Mouse (Mus musculus) hindbrain, embryonic 10.5 days (tissue): Measurements from ENCODE around the gene Mgst2. TPM values are rescaled to one million over a fixed set of nuclear protein-coding genes. Genes with fewer than 3 reads are reported as not detected.

ENCODE experiments used
- DNase-seq: peaks from one replicate; pipeline ENCODE4 v3.0.0-alpha.2; 2017; ENCODE audit warnings: low spot score
- H3K27ac ChIP-seq: fragments of 300-500 bp; sonication (generic); 2 replicates; pipeline ENCODE4 v1.5.1; 2016; ENCODE audit warnings: mild to moderate bottlenecking, moderate library complexity
- H3K27me3 ChIP-seq: fragments of 300-500 bp; sonication (generic); 2 replicates; pipeline ENCODE4 v1.6.1; 2016; ENCODE audit warnings: mild to moderate bottlenecking; ENCODE audit not compliant: poor library complexity, insufficient read depth, severe bottlenecking
- H3K36me3 ChIP-seq: fragments of 300-500 bp; sonication (generic); 2 replicates; pipeline ENCODE4 v1.6.1; 2016; ENCODE audit warnings: mild to moderate bottlenecking, moderate library complexity
- H3K4me1 ChIP-seq: fragments of 300-500 bp; sonication (generic); replicated peaks from 2 replicates; pipeline ENCODE4 v1.6.1; 2016; ENCODE audit warnings: mild to moderate bottlenecking
- H3K4me3 ChIP-seq: fragments of 300-500 bp; sonication (generic); 2 replicates; pipeline ENCODE4 v1.5.1; 2016; ENCODE audit warnings: mild to moderate bottlenecking, moderate library complexity
- H3K9me3 ChIP-seq: fragments of 300-500 bp; sonication (generic); 2 replicates; pipeline ENCODE4 v1.6.1; 2016; ENCODE audit warnings: mild to moderate bottlenecking, moderate library complexity
- WGBS: fragments of 180-500 bp; shearing (Covaris S2); methylation state at CpG from one replicate; pipeline ENCODE4 v1.1.7; 2016; 5-methylcytosine and 5-hydroxymethylcytosine counted together
- polyA plus RNA-seq: library from polyadenylated mRNA; unstranded; fragments of >200 nt; fragmentation: Nextera tagmentation; extraction: Ambion mirVana; gene quantifications from 2 replicates; pipeline ENCODE4 v1.2.1, GENCODE M21; 2016

Mgst2 gene
- polyA plus RNA-seq, 1 experiment from 2014 or later = not detected

GRCm38 (mm10) chr3:51693196-51693595 is 33.0 kb downstream of the Mgst2 start:
- peaks cover 86% of the 10 kb centered on the region for H3K36me3 ChIP-seq
- H3K4me1 ChIP-seq = 0 out of 2 replicates have a peak, but pooled peaks cover 4% of the 10 kb centered on the region
- no peak overlapping the region for H3K4me3 ChIP-seq
- no peaks in the 10 kb centered on the region for H3K27me3 ChIP-seq
- no peak overlapping the region for H3K27ac ChIP-seq
- DNase-seq = no peak
- H3K9me3 ChIP-seq = no peaks in the 10 kb centered on the region
- 82% methylated on average over 10 of the region's 10 CpGs for WGBS

- no peak for DNase-seq
- H3K27me3 ChIP-seq = no peaks in the 10 kb centered on the region
- 90% methylated on average over 14 of the region's 14 CpGs for WGBS
- H3K9me3 ChIP-seq = no peaks in the 10 kb centered on the region
- 0 out of 2 replicates have a peak, but pooled peaks cover 4% of the 10 kb centered on the region for H3K4me1 ChIP-seq
- peaks cover 72% of the 10 kb centered on the region for H3K36me3 ChIP-seq
- H3K27ac ChIP-seq = no peak overlapping the region
- no peak overlapping the region for H3K4me3 ChIP-seq
These were observed 34.4 kb downstream of the Mgst2 start for GRCm38 (mm10) chr3:51694576-51694975.

GRCm38 (mm10) chr3:51695713-51696112 is 35.6 kb downstream of the Mgst2 start:
- H3K4me3 ChIP-seq = no peak overlapping the region
- H3K9me3 ChIP-seq = no peaks in the 10 kb centered on the region
- H3K27me3 ChIP-seq = no peaks in the 10 kb centered on the region
- H3K36me3 ChIP-seq = peaks cover 61% of the 10 kb centered on the region
- peaks cover 11% of the 10 kb centered on the region for H3K4me1 ChIP-seq
- no peak overlapping the region for H3K27ac ChIP-seq
- 91% methylated on average over 3 of the region's 3 CpGs for WGBS
- DNase-seq = no peak

- no peaks in the 10 kb centered on the region for H3K9me3 ChIP-seq
- 95% methylated on average over 3 of the region's 3 CpGs for WGBS
- H3K27me3 ChIP-seq = no peaks in the 10 kb centered on the region
- peaks cover 33% of the 10 kb centered on the region for H3K4me1 ChIP-seq
- no peak for DNase-seq
- no peak overlapping the region for H3K4me3 ChIP-seq
- 0 out of 2 replicates have a peak overlapping the region, but pooled peaks have one; percentile 16 for H3K27ac ChIP-seq
- peaks cover 42% of the 10 kb centered on the region for H3K36me3 ChIP-seq
These were observed 37.8 kb downstream of the Mgst2 start for GRCm38 (mm10) chr3:51697931-51698330.

- H3K36me3 ChIP-seq = peaks cover 25% of the 10 kb centered on the region
- H3K9me3 ChIP-seq = no peaks in the 10 kb centered on the region; the same call in 1 of the 2 replicates
- H3K27ac ChIP-seq = peak overlapping the region; percentile 91; the same call in 1 of the 2 replicates
- peaks cover 38% of the 10 kb centered on the region for H3K4me1 ChIP-seq
- H3K4me3 ChIP-seq = no peak overlapping the region
- H3K27me3 ChIP-seq = no peaks in the 10 kb centered on the region
- no peak for DNase-seq
- WGBS = 88% methylated on average over 4 of the region's 4 CpGs
These were observed 40.0 kb downstream of the Mgst2 start for GRCm38 (mm10) chr3:51700123-51700522.

- 41% methylated on average over 15 of the region's 15 CpGs for WGBS
- Histone ChIP-seq H3K36me3 (peaks cover 20% of the 10 kb centered on the region), H3K4me3 (peak overlapping the region; percentile 46), H3K27ac (peak overlapping the region; percentile 91), H3K4me1 (peaks cover 38% of the 10 kb centered on the region), H3K27me3 (no peaks in the 10 kb centered on the region), H3K9me3 (no peaks in the 10 kb centered on the region; the same call in 1 of the 2 replicates)
- DNase-seq = no peak
These were observed 40.6 kb downstream of the Mgst2 start for GRCm38 (mm10) chr3:51700731-51701280.

GRCm38 (mm10) chr3:51701281-51701751 is 41.2 kb downstream of the Mgst2 start:
- peaks cover 38% of the 10 kb centered on the region for H3K4me1 ChIP-seq
- H3K36me3 ChIP-seq = peaks cover 16% of the 10 kb centered on the region
- DNase-seq = peak; percentile 95
- peak overlapping the region; percentile 46 for H3K4me3 ChIP-seq
- no peaks in the 10 kb centered on the region; the same call in 1 of the 2 replicates for H3K9me3 ChIP-seq
- WGBS = under 1% methylated on average over 27 of the region's 27 CpGs
- H3K27ac ChIP-seq = peak overlapping the region; percentile 91
- no peaks in the 10 kb centered on the region for H3K27me3 ChIP-seq

GRCm38 (mm10) chr3:51701950-51702349 is 41.8 kb downstream of the Mgst2 start:
- peaks cover 9% of the 10 kb centered on the region for H3K36me3 ChIP-seq
- peak overlapping the region; percentile 91 for H3K27ac ChIP-seq
- no peaks in the 10 kb centered on the region; the same call in 1 of the 2 replicates for H3K9me3 ChIP-seq
- peak; percentile 75 for DNase-seq
- peak overlapping the region; percentile 46 for H3K4me3 ChIP-seq
- no peaks in the 10 kb centered on the region for H3K27me3 ChIP-seq
- WGBS = 2% methylated on average over 13 of the region's 13 CpGs
- peaks cover 38% of the 10 kb centered on the region for H3K4me1 ChIP-seq

- DNase-seq = peak; percentile 20
- Histone ChIP-seq H3K36me3 (0 out of 2 replicates have a peak, but pooled peaks cover 2% of the 10 kb centered on the region), H3K27me3 (no peaks in the 10 kb centered on the region), H3K9me3 (no peaks in the 10 kb centered on the region; the same call in 1 of the 2 replicates), H3K4me3 (no peak overlapping the region), H3K4me1 (peaks cover 34% of the 10 kb centered on the region), H3K27ac (peak overlapping the region; percentile 91)
- 73% methylated on average over 8 of the region's 8 CpGs for WGBS
These were observed 42.6 kb downstream of the Mgst2 start for GRCm38 (mm10) chr3:51702701-51703286.

GRCm38 (mm10) chr3:51703478-51703877 is 43.3 kb downstream of the Mgst2 start:
- DNase-seq = no peak
- WGBS = 80% methylated on average over 8 of the region's 8 CpGs
- peak overlapping the region; percentile 91; the same call in 1 of the 2 replicates for H3K27ac ChIP-seq

GRCm38 (mm10) chr3:51705220-51705619 is 45.1 kb downstream of the Mgst2 start:
- H3K27ac ChIP-seq = no peak overlapping the region
- H3K36me3 ChIP-seq = 0 out of 2 replicates have a peak, but pooled peaks cover 2% of the 10 kb centered on the region
- H3K4me3 ChIP-seq = no peak overlapping the region
- WGBS = 80% methylated on average over 7 of the region's 7 CpGs
- no peaks in the 10 kb centered on the region for H3K27me3 ChIP-seq
- peaks cover 3% of the 10 kb centered on the region; the same call in 1 of the 2 replicates for H3K9me3 ChIP-seq
- DNase-seq = no peak
- H3K4me1 ChIP-seq = peaks cover 43% of the 10 kb centered on the region

More at GRCm38 (mm10) chr3:51703478-51703877, 43.3 kb downstream of the Mgst2 start:
- H3K4me3 ChIP-seq = no peak overlapping the region
- peaks cover 34% of the 10 kb centered on the region for H3K4me1 ChIP-seq
- 0 out of 2 replicates have a peak, but pooled peaks cover 2% of the 10 kb centered on the region for H3K36me3 ChIP-seq
- peaks cover 3% of the 10 kb centered on the region; the same call in 1 of the 2 replicates for H3K9me3 ChIP-seq
- H3K27me3 ChIP-seq = no peaks in the 10 kb centered on the region

- no peak overlapping the region for H3K4me3 ChIP-seq
- 0 out of 2 replicates have a peak, but pooled peaks cover 2% of the 10 kb centered on the region for H3K36me3 ChIP-seq
- 0 out of 2 replicates have a peak overlapping the region, but pooled peaks have one; percentile 50 for H3K27ac ChIP-seq
- DNase-seq = no peak
- H3K9me3 ChIP-seq = peaks cover 3% of the 10 kb centered on the region; the same call in 1 of the 2 replicates
- H3K4me1 ChIP-seq = peaks cover 32% of the 10 kb centered on the region
- no peaks in the 10 kb centered on the region for H3K27me3 ChIP-seq
- WGBS = 80% methylated on average over 1 of the region's 1 CpGs
These were observed 48.2 kb downstream of the Mgst2 start for GRCm38 (mm10) chr3:51708375-51708745.
